Mouse (Mus musculus) subcutaneous adipose tissue, adult 2 months (tissue): ENCODE measurements around the gene BC048679. TPM values are rescaled to one million over a fixed set of nuclear protein-coding genes. Genes with fewer than 3 reads are reported as not detected.

ENCODE experiments used
- polyA plus RNA-seq: library from polyadenylated mRNA; depleted of rRNA; stranded (reverse); fragments of >200 nt; gene quantifications from 2 replicates; pipeline ENCODE4 v1.2.3, GENCODE M21; 2012; ENCODE audit warnings: low replicate concordance; rRNA removed

The BC048679 gene
- polyA plus RNA-seq: 0.44 and 93.6 TPM in 2 replicates

DNA sequence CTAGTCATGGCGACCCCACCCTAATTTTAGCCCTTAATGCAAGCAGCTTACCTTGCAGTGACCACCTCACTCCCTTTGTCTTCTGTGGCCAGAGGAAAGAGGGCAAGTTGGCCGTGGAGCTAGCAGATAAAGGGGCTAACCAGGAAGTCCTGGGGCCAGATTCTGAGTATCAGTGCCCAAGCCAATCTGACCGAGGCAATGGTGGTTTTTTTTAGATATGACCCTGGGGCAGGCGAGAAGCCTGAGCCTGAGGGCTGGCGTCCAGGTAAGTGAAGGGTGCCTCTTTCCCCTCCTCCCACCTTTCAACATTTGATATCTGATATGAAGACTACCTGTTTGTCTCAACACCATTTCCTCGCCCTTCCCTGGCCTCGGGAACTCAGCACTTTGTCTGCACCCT is at the start of gene BC048679:
Gene BC048679 (minus strand): TSS at position 101 of the 400 bp plus-strand sequence.

DNA sequence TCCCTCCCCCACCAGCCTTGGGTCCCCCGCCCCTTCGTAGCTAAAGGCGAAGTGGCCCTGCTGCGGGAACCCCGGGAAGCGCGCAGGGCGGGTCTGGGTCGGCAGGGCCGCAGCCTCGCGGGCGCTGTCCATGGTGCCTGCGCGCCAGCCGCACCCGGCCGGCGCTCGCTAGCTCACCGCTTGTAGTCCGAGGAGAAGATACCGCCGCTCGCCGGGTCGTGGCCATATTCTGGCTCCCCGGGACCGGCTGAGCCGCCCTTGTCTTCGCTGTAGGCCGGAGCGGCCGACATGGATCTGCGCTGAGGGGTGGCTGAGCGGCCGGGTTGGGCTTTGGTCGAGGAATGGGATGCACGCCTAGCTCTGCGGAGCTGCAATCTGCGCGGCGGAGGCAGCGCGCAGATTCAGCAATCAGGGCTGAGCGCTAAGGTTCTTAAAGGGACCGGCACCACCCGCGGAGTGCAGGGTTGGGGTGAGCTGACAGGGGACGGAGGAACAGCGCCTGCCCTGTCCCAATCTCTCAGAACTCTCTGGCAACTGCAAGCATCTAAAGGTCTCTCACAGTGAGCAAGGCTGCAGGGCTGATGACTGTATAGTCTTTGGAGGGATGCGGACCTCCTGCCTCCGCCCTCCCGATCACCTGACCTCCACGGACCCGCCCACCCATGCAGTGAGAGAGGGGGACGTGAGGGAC is 4.6 kb downstream of the BC048679 start, which contains the start of gene Ap3b2:
Gene Ap3b2 (minus strand): TSS at position 595 of the 691 bp plus-strand sequence.

DNA sequence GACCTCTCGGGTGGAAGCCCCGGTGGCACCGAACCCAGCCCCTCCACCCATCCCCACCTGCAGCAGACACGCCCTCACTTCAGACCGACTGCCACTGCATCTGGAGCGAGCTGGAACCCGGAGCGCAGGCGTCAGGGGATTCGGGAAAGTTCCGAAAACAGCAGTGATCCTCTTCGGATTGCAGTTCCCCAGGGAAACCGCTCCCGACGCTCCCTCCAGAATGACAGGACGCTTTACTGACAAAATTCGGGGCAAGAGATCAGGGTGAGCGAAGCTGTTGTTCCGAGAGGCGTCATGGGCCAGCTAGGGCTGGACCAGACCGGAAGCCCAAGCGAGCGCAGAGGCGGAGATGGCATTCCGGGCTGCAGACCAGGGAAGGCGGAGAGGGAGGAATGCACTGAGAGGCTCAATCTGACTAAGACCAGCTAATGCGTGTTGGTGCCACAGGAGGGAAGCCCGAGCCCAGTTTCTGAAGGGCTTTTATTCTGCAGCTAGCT is 42.9 kb downstream of the BC048679 start, which contains the start of gene Cpeb1:
Gene Cpeb1 (minus strand): TSS at position 311 of the 497 bp plus-strand sequence.

Other genes starting within 250 kb of the BC048679 start
- 916 and 1,608 TPM in 2 replicates for gene Rps17, start 153.0 kb downstream of the BC048679 start, polyA plus RNA-seq
- gene Cpeb1, start 42.8 kb downstream of the BC048679 start, polyA plus RNA-seq: 30.6 and 45.8 TPM in 2 replicates
- gene Ap3b2, start 4.4 kb downstream of the BC048679 start, polyA plus RNA-seq: 2.1 and 42.7 TPM in 2 replicates
- gene Fsd2, start 68.7 kb upstream of the BC048679 start, polyA plus RNA-seq: 3.6 and 18.8 TPM in 2 replicates
- 20.3 and 21.0 TPM in 2 replicates for gene Whamm, start 73.0 kb upstream of the BC048679 start, polyA plus RNA-seq
- gene Homer2, start 209.2 kb upstream of the BC048679 start, polyA plus RNA-seq: 3.3 and 4.8 TPM in 2 replicates